Mouse (Mus musculus): ENCODE results near the gene Cacnb2.

- no peak for TF ChIP-seq CTCF (IDR thresholded peaks at IDR 0.05; ENCODE audit: insufficient read depth, low read length)
- no peak for TF ChIP-seq POLR2A (IDR thresholded peaks at IDR 0.05; ENCODE audit: borderline replicate concordance, extremely low read depth, low read depth, low read length)
Observed at GRCm38 (mm10) chr2:14846727-14847126, 243.8 kb downstream of the Cacnb2 start.

Data from lung, adult 2 months (tissue).